Mouse (Mus musculus): Measurements from ENCODE around the gene Enox1.
A peak's percentile ranks its signal among the peaks of the same experiment; 100 is the strongest.

Enox1 gene

DNA sequence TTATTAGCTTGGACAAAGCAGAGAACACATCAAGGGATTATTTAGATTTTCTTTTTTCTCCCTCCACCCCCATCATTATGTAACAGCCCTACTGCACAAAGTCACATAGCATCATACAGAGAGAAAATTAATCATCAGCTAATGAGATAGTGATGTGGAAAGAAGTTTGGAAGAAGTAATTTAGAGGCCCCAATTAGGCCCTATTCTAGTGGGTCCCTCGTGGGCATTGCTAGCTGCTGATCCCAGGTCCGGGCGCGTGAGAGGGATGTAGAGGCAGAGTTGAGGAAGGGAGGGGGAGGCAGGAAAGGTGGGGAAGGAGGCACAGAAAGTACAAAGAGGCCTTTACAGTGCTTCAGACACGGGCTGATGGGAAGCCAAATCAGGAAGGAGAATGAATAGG, 407.4 kb downstream of the Enox1 start:
- no peak for DNase-seq (ENCODE audit: low read depth, low spot score)

DNA sequence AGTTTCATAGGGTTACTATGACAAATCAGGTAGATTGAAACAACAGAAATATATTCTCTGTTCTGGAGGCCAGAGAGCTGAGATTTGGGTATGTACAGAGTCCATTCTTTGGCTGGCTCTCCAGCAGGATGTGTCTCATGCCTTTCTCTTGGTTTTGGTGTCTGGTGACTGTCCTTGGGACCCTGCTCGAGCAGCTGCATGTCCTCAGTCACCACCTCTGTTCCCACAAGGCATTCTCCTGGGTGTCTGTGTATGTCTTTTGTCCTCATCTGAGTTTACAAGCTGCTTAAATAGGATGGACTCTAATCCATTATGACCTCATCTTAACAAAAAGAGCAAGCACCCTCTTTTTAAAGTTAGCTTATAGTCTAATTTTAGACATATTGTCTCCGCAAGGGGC, 410.6 kb downstream of the Enox1 start:
- DNase-seq (ENCODE audit: low read depth, low spot score), result no peak

DNA sequence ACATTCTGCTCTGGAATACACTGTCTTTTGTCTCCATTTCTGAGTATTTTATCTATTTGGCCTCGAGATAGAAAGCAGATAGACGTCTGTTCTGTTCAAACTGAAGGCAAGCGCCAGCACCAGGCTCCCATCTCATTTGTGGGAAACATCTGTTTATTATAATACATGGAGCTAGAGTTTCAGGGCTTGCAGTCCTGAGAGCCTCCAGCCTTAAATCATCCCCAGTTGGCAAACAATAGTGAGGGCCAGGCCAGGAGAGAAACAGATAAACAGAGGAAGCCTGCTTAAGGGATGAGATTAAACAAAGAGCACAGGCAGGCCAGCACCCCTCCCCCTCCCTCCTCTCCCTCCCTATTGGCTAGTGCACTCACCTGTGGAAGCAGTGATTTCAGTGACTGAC, 417.9 kb downstream of the Enox1 start:
- no peak for DNase-seq (ENCODE audit: low read depth, low spot score)

DNA sequence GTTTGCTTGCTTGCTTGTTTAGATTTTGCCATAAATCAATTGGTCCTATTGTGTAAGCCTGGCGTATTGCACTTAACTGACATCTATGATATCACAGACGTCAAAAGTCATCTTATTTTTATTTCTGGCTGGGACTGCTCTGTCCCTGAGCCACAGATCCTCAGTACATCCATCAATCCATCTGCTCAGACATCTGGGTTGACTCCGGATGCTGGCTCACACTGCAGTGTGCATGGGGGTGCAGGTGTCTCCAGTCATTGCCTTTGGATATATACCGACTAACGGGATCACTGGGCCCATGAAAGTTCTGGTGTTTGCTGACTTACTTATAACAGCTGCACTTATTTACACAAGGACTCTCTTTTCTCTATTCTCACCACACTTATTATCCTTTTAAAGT, 419.8 kb downstream of the Enox1 start:
- no peak for DNase-seq (ENCODE audit: low read depth, low spot score)

DNA sequence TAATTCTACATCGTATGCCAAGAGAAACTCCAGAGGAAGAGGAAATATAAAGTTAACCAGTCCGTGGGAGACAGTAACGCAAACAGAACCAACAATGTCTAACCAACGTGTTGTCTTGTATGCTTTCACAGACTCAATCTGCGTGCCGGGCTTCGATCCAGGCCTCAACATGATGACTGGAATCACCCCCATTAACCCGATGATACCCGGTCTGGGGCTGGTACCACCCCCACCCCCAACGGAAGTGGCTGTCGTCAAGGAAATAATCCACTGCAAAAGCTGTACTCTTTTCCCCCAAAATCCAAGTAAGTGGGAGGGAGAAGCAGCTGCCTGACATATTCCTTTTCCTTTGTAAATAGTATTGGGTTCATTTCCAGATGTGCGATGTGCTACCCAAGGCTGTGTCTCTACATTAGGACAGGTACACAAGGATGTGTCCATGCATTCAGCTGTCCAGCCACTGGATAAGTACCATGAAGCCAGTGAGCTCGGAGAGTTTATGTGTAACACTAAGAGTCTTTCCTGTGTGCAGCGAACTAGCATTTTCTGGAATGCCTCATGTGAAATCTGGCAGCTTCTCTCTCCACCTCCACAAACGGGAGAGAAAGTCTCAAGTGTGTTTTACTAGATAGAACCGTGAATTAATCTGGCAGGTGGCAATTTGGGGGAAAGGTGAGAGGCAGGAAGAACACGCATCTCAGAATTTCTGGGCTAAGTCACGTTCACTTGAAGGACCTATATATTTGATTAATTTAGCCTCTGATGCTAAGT, 421.1 kb downstream of the Enox1 start:
- peak; percentile 65 for DNase-seq (ENCODE audit: low read depth, low spot score)

DNA sequence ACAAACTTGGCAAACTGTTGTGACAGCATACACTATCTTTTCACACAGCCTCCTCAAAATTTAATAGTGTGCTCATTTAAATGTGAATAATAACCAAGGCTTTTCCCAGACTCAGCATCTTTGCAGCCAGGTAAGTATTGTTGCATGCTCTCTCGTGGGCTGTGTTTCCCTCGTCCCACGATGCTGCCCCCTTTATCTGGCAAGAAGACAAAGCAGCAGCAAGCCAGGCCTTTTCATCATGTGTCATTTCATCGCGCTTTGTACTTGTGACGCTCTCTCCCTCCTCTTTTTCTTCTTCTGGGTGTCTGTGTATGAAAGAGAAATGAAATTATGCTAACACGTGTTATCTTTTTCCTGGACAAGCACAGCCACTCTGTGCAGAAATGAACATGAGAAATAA, 421.8 kb downstream of the Enox1 start:
- no peak for DNase-seq (ENCODE audit: low read depth, low spot score)

DNA sequence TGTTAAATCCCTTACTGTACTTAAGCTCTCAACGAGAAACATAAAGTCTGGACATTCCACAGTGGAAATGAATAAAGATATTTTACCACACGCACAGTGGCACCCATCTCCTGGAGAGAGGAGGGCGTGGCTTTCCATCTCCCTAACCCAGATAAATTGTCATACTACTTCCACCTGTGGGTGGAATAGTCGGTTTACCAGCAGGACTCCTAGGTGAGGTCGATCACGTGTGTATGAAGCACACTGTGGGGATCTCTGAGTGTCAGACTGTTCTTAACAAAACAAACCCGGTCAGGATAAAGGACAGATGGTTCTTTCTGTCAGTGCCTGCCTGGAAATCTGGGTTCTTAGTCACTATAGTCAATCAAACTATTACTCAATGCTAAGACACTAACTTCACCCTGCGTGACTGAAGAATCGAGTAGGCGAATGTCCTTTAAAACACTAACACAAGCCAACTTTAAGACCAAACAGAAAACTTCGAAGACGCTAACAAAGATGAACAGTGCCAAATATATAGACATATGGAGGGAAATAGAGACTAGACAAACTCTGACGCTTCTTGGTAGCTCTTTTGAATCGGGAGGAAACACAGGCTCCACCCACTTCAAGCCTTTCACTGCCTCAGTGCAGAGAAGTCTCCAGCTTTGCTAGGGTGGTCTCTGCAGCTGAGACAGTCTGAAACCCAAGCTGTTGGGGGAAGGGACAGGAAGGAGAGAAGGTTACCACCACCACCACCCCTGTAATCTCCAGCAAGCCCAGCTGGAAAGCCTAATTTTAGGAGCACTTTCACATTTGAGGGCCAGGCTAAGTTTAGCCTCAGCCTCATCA, 423.8 kb downstream of the Enox1 start:
- DNase-seq (ENCODE audit: low read depth, low spot score), result peak; percentile 53

DNA sequence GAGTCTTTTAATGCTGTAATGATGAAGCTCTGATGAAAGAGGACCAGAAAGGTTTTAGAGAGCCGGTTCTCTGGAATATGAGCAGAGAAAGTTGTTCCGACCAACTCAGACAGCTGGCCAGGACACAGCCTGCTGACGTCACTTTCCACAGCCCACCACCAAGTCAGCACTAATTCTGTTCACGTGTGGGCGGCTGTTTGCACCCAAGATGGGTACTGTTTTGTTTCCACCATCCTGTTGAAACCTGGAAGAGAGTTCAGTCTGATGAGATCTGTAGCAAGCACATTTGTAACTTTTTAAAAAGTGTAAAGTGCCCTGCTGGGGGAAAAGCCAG, 424.3 kb downstream of the Enox1 start:
- DNase-seq (ENCODE audit: low read depth, low spot score), result peak; percentile 87

DNA sequence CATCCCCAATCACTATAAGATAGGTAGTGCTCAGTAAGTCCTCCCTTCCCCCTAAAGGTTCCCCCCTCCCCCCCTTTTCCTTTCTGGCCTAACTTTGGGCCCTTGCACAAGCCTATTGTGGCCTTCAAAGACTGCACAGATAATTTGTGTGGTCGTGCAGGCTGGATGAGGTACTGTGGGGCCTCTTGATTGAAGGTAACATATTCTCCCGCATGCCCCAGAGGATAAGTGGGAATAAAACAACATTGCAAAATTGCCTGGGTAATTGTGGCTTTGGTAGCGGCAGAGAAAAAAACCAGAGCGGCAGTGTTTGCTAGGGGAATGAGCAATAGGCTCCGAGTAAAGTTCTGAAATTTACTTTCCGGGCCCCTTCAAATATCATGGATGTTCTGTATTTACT, 425.1 kb downstream of the Enox1 start:
- no peak for DNase-seq (ENCODE audit: low read depth, low spot score)

DNA sequence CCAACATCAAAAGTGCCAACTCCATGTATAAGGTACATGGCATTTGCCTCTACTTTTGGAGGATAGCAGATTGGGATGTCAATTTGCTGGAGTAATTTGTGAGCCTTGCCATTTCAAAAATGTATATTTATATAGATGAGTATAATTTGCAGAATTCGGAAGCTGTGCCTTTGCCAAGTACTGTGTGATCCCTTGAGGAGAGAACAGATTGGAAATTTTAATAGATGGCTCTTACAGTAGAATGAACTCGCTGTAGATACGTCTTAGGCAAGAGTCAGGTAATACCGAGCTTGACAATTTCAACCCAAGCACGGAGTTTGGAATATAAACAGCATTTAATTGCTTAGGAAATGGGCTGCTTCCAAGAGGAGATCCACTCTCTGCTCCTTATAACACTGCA, 427.9 kb downstream of the Enox1 start:
- no peak for DNase-seq (ENCODE audit: low read depth, low spot score)

DNA sequence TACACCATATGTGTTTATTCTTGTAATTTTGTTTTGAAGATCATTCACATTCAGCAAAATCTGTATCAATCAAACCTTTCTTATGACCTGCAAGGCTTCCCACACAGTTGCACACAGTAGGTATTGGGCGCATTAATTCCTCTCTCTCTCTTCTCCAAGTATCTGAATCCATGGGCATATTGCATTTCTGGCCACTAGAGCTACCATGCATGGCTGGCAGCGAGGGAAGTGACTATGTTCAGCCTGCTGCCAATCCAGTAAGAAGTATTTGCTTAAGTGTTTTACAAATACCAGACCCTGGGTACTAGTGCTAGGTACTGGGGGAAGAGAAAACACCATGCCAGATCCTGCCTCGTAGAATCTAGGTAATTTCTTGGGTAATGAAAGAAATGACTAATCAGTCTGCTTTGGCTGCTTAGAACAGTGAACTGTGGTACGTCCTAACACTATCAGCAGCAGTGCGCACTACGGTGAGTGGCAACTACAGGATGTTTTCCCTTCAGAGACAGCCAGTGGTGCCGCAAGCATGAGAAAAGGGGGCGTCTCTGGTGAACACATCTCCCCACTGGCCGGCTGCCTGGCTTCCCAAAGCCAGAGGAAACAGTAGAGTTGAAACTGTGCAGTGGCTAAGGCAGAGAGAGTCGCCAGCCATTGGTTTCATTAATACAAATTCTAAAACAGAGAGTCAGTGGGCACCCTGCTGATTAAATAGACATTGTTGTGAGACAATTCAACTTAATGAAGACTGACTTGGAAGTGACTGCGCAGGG, 428.7 kb downstream of the Enox1 start:
- no peak for DNase-seq (ENCODE audit: low read depth, low spot score)

DNA sequence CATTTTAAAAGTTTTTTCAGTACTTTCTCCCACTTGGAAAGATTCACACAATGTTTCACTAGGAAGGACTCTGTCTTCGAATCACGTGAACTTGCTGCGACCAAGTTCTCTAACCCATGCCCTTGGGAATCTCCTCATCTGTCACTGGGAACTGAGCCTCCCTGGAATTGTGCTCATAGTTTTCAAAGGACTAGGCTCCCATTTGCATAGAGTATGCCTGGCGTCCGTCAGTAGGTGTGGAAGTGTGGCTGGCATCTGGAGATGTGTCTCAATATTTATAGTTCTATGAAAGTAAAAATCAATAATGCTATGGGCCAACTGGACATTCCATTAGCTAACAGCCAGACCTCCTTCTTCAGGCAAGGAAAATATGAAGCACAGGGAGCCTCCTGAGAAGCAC, 429.5 kb downstream of the Enox1 start:
- DNase-seq (ENCODE audit: low read depth, low spot score), result no peak

DNA sequence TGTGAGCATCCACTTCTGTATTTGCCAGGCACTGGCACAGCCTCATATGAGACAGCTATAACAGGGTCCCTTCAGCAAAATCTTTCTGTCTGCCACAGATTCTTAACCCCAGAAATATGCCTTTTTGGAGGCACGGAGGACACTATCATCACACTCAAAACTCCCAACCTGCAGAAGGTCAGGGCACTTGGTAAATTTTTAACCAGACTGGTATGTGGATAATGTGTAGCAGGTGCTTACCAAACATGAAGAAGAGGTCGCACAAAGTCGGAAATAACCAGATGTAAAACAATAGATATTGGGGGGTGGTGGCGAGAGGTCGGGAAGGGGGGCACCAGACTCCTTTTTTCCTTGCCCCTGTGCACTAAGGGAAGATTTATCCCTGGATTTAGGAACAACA, 430.6 kb downstream of the Enox1 start:
- no peak for DNase-seq (ENCODE audit: low read depth, low spot score)

DNA sequence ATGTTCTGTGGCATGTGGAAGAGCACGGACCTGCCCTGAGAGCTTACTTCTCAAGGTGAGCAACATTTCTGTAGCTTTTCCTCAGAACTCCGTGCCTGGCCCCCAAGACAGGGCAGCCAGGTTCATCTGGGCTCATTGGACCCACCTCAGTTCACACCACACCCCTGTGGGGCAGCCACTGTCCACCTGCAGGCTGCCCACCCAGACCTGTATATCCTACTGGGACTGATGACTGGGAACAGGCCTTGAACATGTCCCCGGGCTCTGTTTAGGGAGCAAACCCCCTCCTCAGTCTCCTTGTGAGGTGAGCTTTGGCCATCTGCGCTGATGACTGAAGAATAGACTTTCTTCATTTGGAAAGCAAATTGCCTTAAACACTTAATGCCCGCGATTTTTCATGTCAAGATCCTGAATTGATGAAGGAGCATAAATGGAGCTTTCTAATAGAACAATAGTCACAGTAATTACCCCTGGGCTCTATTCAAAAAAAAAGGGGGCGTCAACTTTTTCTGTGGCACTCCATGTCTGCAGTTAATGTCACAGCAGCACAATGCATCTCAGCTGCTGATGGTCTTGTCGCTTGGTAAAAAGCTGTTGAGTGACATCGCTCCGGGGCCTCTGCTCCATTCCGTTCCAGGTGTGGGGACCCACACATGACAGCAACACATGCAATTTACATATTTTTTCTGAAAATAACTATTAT, 436.7 kb downstream of the Enox1 start:
- DNase-seq (ENCODE audit: low read depth, low spot score), result no peak

DNA sequence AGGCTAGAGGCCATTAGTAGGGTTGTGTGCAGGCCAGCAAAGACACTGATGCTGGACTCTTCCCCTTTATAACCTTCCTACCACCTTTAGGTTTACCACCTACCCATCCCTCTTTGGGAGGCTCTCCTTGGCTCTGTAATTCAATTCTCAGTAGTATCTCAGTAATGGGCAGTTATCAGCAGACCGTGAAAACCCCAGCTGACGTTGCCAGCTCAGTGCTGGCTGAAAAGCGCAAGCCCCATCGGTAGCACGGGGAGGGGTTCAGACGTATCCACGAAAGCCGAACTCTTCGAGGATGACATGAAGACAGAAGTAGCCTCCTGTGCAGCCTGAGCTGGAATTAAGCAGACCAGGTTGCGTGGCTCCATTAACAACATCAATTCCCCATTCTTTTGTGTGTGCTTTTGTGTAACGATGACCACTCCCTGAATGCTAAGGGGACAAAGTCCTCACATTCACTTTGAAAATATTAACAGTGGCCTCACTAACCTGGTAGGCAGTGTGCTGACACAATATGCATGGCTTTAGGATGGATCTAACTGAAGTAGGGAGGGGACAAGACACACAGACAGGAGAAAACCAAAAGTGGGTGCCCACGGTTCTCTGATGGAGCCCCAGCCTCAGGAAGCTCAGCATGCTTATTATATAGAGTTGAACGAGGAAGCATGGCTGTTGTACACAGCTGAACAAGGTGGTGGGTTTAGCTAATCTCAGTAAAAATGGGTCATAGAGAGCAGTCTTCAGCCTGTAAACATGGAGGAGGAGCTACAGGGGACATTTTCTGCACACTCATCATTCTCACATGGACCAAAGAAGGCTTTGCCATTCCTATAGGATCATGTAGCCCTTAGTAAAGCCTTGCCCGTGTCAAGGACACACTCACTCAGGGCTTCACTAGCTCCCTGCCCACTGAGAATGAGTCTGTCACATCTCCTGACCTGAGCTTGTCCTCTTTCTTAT, 439.9 kb downstream of the Enox1 start:
- DNase-seq (ENCODE audit: low read depth, low spot score), result no peak

DNA sequence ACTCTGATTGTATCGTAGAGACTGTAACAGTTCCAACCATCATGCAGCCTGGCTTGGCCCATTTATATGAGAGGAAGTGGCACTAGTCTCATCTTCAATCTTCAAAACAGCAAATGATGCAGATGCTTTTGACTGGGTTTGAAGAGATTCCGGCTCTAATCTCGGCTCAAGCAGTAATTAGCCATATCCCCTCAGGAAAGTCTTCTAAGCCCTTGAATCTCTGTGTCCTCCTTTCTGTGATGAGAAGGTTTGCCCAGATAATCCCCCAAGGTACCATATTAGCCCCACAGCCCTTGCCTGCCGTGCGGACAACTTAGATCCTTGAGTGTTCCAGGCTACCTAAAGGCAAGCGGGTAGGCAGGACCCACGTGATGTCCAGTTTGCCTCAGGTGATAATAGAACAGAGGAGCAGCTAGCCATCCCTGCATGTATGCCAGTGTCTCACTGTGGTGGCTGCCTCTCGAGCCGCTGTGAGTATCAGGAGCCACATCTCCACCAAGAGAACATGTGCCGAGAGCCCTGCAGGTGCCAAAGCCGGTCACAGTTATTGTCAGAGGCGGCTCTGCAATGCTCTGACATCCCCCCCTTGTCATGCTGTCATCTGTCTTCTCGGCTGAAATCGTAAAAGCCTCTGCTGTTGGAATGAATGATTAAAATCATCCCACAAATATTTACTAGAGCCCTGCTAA, 442.6 kb downstream of the Enox1 start:
- DNase-seq (ENCODE audit: low read depth, low spot score), result no peak

DNA sequence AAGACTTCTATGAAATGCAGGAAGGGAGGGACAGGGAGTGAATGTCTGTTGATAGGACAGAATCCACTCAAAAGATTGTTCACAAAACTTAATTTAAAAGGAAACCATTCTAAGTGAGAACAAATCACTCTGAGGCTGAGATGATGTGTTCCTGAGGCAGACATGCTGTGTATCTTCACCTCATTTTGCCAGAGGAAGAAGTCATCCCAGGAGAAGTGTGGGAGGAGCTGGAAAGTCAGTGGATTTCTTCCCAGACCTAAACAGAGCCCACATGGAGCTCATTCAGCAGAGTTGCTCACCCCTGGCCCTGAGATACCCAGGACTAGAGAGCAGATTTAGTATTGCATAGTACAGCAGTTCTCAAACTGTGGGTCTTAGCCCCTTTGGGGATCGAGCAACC, 444.2 kb downstream of the Enox1 start:
- no peak for DNase-seq (ENCODE audit: low read depth, low spot score)

DNA sequence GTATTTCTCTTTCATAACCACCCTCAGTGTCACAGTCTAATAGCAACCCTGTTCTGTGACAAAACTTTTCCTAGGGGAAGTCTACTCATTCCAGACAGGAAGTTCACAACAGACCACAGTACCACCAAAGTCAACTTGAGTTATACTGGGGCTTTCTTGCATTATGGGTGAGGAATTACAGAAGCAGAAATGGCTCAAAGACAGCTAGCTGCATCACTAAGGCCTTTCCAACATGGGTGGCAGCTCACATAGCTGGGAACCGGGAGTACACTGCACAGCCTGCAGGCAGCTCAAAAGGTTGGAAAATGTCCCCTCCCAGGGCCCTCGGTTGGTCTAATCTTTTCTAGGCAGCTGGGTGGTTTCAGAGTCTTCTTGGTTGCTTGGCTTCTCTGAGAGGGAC, 444.9 kb downstream of the Enox1 start:
- no peak for DNase-seq (ENCODE audit: low read depth, low spot score)

DNA sequence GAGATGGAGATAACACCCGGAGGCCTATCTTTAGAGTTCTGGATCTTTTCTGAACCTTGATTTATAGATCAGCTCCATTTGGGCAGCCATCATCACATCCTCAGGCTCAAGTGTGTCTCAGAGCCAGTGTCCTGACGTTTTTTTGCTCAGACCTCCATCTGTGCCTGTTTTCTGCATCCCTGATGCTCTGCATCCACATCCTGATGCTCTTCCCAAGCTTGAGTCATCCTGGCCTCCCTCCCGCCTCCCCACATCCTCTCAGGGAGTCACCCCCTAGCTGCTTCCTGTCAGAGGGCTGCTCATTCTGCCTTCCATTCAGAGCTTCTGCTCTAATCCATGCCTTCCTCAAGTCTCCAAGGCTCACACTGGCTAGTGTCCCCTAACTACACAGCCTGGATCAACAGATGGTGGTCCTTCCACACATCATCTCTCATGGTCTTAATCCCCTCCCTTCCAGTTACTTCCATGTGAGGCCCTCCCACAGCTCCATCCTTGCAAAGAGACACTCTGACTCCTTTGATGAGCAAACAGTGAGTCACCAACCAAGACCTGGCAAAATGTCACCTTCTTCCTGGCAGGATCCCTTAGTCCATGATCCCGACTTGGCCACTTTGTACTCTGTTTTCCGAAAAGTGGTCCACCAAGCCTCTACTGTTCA, 451.7 kb downstream of the Enox1 start:
- peak; percentile 41 for DNase-seq (ENCODE audit: low read depth, low spot score)

DNA sequence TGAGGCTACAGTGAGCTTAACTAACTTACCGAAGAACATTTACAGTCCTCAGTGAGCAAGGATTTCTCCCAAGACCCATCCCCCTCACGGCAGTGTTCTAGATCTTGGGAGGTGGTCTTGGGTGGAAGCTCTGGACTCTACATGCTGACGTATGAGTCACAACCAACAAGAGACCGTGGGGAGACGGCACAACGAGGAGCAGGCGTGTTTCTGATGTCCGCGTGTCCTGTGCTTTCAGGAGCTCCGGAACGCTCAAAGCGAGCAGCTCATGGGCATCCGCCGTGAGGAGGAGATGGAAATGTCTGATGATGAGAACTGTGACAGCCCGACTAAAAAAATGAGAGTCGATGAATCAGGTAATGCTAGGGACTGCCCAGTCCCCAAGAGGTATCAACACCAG, 458.6 kb downstream of the Enox1 start:
- DNase-seq (ENCODE audit: low read depth, low spot score), result no peak
